In the genomic region with DNA sequence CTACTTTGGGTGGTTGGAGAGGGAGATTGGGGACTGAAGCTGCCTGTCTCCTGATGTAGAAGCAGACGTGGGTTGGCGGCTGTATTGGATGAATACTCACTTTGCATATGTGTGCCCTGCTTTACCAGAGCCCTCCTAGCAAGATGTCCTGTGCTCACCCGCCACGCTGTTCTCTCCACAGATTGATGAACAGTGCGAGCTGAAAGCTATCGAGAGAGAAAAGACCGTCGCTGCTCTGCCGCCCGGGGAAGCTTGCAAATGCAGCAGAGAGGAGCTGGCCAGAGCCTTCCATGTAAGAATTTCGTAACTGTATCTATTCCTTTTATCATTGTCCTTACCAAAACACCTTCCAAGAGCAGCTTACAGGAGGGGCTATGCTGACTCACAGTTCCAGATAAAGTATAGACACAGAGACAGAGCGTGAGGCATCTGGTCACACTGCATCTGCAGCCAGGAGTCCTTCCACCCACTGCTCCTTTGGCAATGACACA, we compare ENCODE assay signal across 19 mouse cellular contexts. TPM values are rescaled to one million over a fixed set of nuclear protein-coding genes. Genes with fewer than 3 reads are reported as not detected.
DNase-seq lines count a peak whose midpoint lies in the region; ATAC-seq lines count a peak whose summit lies in the region.
"Had no signal": no experiment of that assay in that cellular context is flagged by ENCODE, and none has a peak within 500 bp of the region (broad histone marks: within the 10 kb centered on the region; RNA-seq: fewer than 3 reads in every experiment).

No protein-coding gene starts in this region.

- H3K9me3 ChIP-seq in heart, embryonic 13.5 days, result no peaks in the 10 kb centered on the region
- no peaks in the 10 kb centered on the region for H3K9me3 ChIP-seq in limb, embryonic 10.5 days (replicated peaks)
- no peaks in the 10 kb centered on the region for H3K9me3 ChIP-seq in kidney, embryonic 16.5 days (ENCODE audit: low read length)
- H3K9me3 ChIP-seq: embryonic facial prominence, embryonic 12.5 days; hindbrain, embryonic 15.5 days; limb, embryonic 15.5 days; midbrain, embryonic 10.5 days; neural tube, embryonic 12.5 days; stomach, embryonic 15.5 days had no signal

- no peak overlapping the region for H3K9ac ChIP-seq in heart, embryonic 13.5 days
- no peak overlapping the region for H3K9ac ChIP-seq in kidney, embryonic 16.5 days (replicated peaks; ENCODE audit: low read length)
- H3K9ac ChIP-seq: embryonic facial prominence, embryonic 12.5 days; hindbrain, embryonic 15.5 days; limb, embryonic 15.5 days; neural tube, embryonic 12.5 days; stomach, embryonic 15.5 days had no signal

- ATAC-seq in heart, embryonic 13.5 days (ENCODE audit: extremely low read depth, insufficient number of reproducible peaks, low FRiP score, low TSS enrichment), result no peak
- ATAC-seq in megakaryocyte progenitor cell, adult 5-6 weeks (replicated peaks; ENCODE audit: poor library complexity), result no peak
- no peak for ATAC-seq in kidney, embryonic 16.5 days (ENCODE audit: low FRiP score, low TSS enrichment)

- no peaks in the 10 kb centered on the region; the same call in 1 of the 2 replicates for H3K27me3 ChIP-seq in heart, embryonic 13.5 days (replicated peaks)
- H3K27me3 ChIP-seq in limb, embryonic 10.5 days (ENCODE audit: low read depth, poor library complexity, severe bottlenecking), result 0 out of 2 replicates have a peak, but pooled peaks cover 9% of the 10 kb centered on the region
- no peaks in the 10 kb centered on the region for H3K27me3 ChIP-seq in kidney, embryonic 16.5 days (ENCODE audit: insufficient read depth, low read length)
- H3K27me3 ChIP-seq: embryonic facial prominence, embryonic 12.5 days; hindbrain, embryonic 15.5 days; limb, embryonic 15.5 days; neural tube, embryonic 12.5 days; stomach, embryonic 15.5 days had no signal

- no peak overlapping the region for H3K4me3 ChIP-seq in heart, embryonic 13.5 days
- no peak overlapping the region for H3K4me3 ChIP-seq in limb, embryonic 10.5 days
- H3K4me3 ChIP-seq in kidney, embryonic 16.5 days (ENCODE audit: low read length), result no peak overlapping the region
- H3K4me3 ChIP-seq: embryonic facial prominence, embryonic 12.5 days; hindbrain, embryonic 15.5 days; limb, embryonic 15.5 days; midbrain, embryonic 10.5 days; neural tube, embryonic 12.5 days; stomach, embryonic 15.5 days had no signal

- H3K36me3 ChIP-seq in heart, embryonic 13.5 days, result no peaks in the 10 kb centered on the region
- no peaks in the 10 kb centered on the region for H3K36me3 ChIP-seq in limb, embryonic 10.5 days
- no peaks in the 10 kb centered on the region for H3K36me3 ChIP-seq in kidney, embryonic 16.5 days (ENCODE audit: insufficient read depth, low read length)
- H3K36me3 ChIP-seq: embryonic facial prominence, embryonic 12.5 days; hindbrain, embryonic 15.5 days; limb, embryonic 15.5 days; midbrain, embryonic 10.5 days; neural tube, embryonic 12.5 days; stomach, embryonic 15.5 days had no signal

- H3K4me2 ChIP-seq in heart, embryonic 13.5 days, result no peak overlapping the region
- no peak overlapping the region for H3K4me2 ChIP-seq in kidney, embryonic 16.5 days (replicated peaks; ENCODE audit: low read depth, low read length)
- H3K4me2 ChIP-seq: embryonic facial prominence, embryonic 12.5 days; hindbrain, embryonic 15.5 days; limb, embryonic 15.5 days; neural tube, embryonic 12.5 days; stomach, embryonic 15.5 days had no signal

- 0 out of 2 replicates have a peak overlapping the region, but pooled peaks have one; percentile 1 for H3K27ac ChIP-seq in heart, embryonic 13.5 days (replicated peaks)
- H3K27ac ChIP-seq in limb, embryonic 10.5 days, result no peak overlapping the region
- no peak overlapping the region for H3K27ac ChIP-seq in kidney, embryonic 16.5 days (ENCODE audit: low read length)
- H3K27ac ChIP-seq: embryonic facial prominence, embryonic 12.5 days; hindbrain, embryonic 15.5 days; kidney, postnatal 0 days; limb, embryonic 15.5 days; midbrain, embryonic 10.5 days; neural tube, embryonic 12.5 days; stomach, embryonic 15.5 days had no signal

- peaks cover 37% of the 10 kb centered on the region for H3K4me1 ChIP-seq in heart, embryonic 13.5 days
- H3K4me1 ChIP-seq in limb, embryonic 10.5 days, result peaks cover 12% of the 10 kb centered on the region
- H3K4me1 ChIP-seq in kidney, embryonic 16.5 days (ENCODE audit: insufficient read depth, low read length), result no peaks in the 10 kb centered on the region
- H3K4me1 ChIP-seq: embryonic facial prominence, embryonic 12.5 days; neural tube, embryonic 12.5 days had no signal

- DNase-seq in heart, adult 18-20 months, result no peak
- DNase-seq in adrenal gland, postnatal 25 days, result peak; percentile 16
- DNase-seq in layer of hippocampus, adult 9-11 months, result peak; percentile 64
- DNase-seq in right cerebral cortex, adult 2 months (ENCODE audit: low spot score in 2 of 2), result peak; percentile 46 to 63
- no peak for DNase-seq in limb, embryonic 10.5 days (ENCODE audit: low spot score)
- DNase-seq: cerebellum, postnatal 25 days; retina, postnatal 1 day; thymus, postnatal 4 days had no signal

- 44% methylated on average over 12 of the region's 12 CpGs for WGBS in heart, embryonic 13.5 days
- 78% methylated on average over 12 of the region's 12 CpGs for WGBS in limb, embryonic 10.5 days
- 69% methylated on average over 12 of the region's 12 CpGs for WGBS in kidney, embryonic 16.5 days

RNA-seq across cellular contexts. Expression of a gene that starts 19.2 kb away (rescaled TPM):
- polyA plus RNA-seq in heart, embryonic 13.5 days (2015; fragmentation: Nextera tagmentation; extraction: Ambion mirVana), result 0.20 and 0.29 TPM in 2 replicates
- under 1 TPM; 0.12 to 0.21 TPM for total RNA-seq in heart, adult 18-20 months (2021)
- 0.67 and 0.95 TPM in 2 replicates for total RNA-seq in adrenal gland, postnatal 25 days (2021)
- polyA plus RNA-seq in limb, embryonic 10.5 days (2016; fragmentation: Nextera tagmentation; extraction: Ambion mirVana), result 2.3 and 2.5 TPM in 2 replicates
- not detected in 2 replicates for total RNA-seq in megakaryocyte progenitor cell, adult 5-6 weeks (2015)
- total RNA-seq in megakaryocyte progenitor cell, adult 5-6 weeks (2017), result not detected in 2 replicates
- 1.9 and 2.7 TPM in 2 replicates for polyA plus RNA-seq in kidney, embryonic 16.5 days (2015; fragmentation: Nextera tagmentation; extraction: Ambion mirVana)
- total RNA-seq: gastrocnemius, adult 8-10 months had no signal

RNA-seq across cellular contexts. Expression of a gene that starts 52.9 kb away (rescaled TPM):
- polyA plus RNA-seq in heart, embryonic 13.5 days (2015; fragmentation: Nextera tagmentation; extraction: Ambion mirVana), result 3.6 and 4.4 TPM in 2 replicates
- 10 to 100 TPM; 26.5 to 28.0 TPM for total RNA-seq in heart, adult 18-20 months (2021)
- 4.6 and 6.1 TPM in 2 replicates for total RNA-seq in adrenal gland, postnatal 25 days (2021)
- polyA plus RNA-seq in limb, embryonic 10.5 days (2016; fragmentation: Nextera tagmentation; extraction: Ambion mirVana), result 0.10 TPM in 1 of 2 replicates, not detected in the other
- not detected in 2 replicates for total RNA-seq in megakaryocyte progenitor cell, adult 5-6 weeks (2015)
- total RNA-seq in megakaryocyte progenitor cell, adult 5-6 weeks (2017), result not detected in 2 replicates
- 2.3 and 3.7 TPM in 2 replicates for polyA plus RNA-seq in kidney, embryonic 16.5 days (2015; fragmentation: Nextera tagmentation; extraction: Ambion mirVana)

RNA-seq across cellular contexts. Expression of a gene that starts 59.2 kb away (rescaled TPM):
- 14.3 and 14.6 TPM in 2 replicates for polyA plus RNA-seq in heart, embryonic 13.5 days (2015; fragmentation: Nextera tagmentation; extraction: Ambion mirVana)
- total RNA-seq in heart, adult 18-20 months (2021), result 10 to 100 TPM; 11.5 to 14.2 TPM
- total RNA-seq in adrenal gland, postnatal 25 days (2021), result 11.3 and 22.1 TPM in 2 replicates
- 13.1 and 14.6 TPM in 2 replicates for polyA plus RNA-seq in limb, embryonic 10.5 days (2016; fragmentation: Nextera tagmentation; extraction: Ambion mirVana)
- 2.6 TPM in 2 replicates for total RNA-seq in megakaryocyte progenitor cell, adult 5-6 weeks (2015)
- 3.8 and 4.2 TPM in 2 replicates for total RNA-seq in megakaryocyte progenitor cell, adult 5-6 weeks (2017)
- 16.5 and 19.7 TPM in 2 replicates for polyA plus RNA-seq in kidney, embryonic 16.5 days (2015; fragmentation: Nextera tagmentation; extraction: Ambion mirVana)

Comparison
In these comparisons a context has a peak if more than half of its experiments do, and no peak if none do; other contexts are left out.
1. DNase-seq: peak in adrenal gland, postnatal 25 days (single experiment), layer of hippocampus, adult 9-11 months (single experiment) and right cerebral cortex, adult 2 months (2 of 2); none in heart, adult 18-20 months (0 of 2) and limb, embryonic 10.5 days (single experiment).